Mouse (Mus musculus) MEL (cell line): ENCODE data around the gene Arhgap19.

ENCODE experiments used
- HCFC1 ChIP-seq: IDR thresholded peaks from 2 replicates; pipeline ENCODE4 v1.6.1; 2012; ENCODE audit warnings: low read depth, mild to moderate bottlenecking, inconsistent platforms, low read length, improper control_type of control experiment, moderate library complexity
- MAZ ChIP-seq: IDR thresholded peaks from 2 replicates; pipeline ENCODE4 v1.6.1; 2012; ENCODE audit warnings: low read depth, mild to moderate bottlenecking, inconsistent platforms, low read length, improper control_type of control experiment
- RAD21 ChIP-seq: IDR thresholded peaks from 2 replicates; pipeline ENCODE4 v1.6.1; 2011; ENCODE audit warnings: mild to moderate bottlenecking, low read depth, low read length, improper control_type of control experiment

- TF ChIP-seq HCFC1 (no peak), MAZ (no peak), RAD21 (no peak)
Observed at GRCm38 (mm10) chr19:41839685-41840084, 37.8 kb upstream of the Arhgap19 start.
